Mouse (Mus musculus): ENCODE data around the gene Tmem259.

- TF ChIP-seq POLR2A (IDR thresholded peaks at IDR 0.05; ENCODE audit: extremely low read depth, insufficient read depth, low read length) (no peak), CTCF (IDR thresholded peaks at IDR 0.05; ENCODE audit: low read depth, low read length) (no peak)
Measured at GRCm38 (mm10) chr10:80004233-80004705, 20.1 kb upstream of the Tmem259 start.
